Comparison of ENCODE assay signal across 8 mouse cellular contexts in genomic region chr6:3182889-3183818, GRCm38 (mm10).
DNase-seq lines count a peak whose midpoint lies in the region; ATAC-seq lines count a peak whose summit lies in the region.

No protein-coding gene starts in this region.

- H3K27me3 ChIP-seq in liver, embryonic 12.5 days (replicated peaks) = no peaks in the 10 kb centered on the region

- ATAC-seq in liver, embryonic 12.5 days = peak; percentile 81

- H3K4me2 ChIP-seq in liver, embryonic 12.5 days = peak overlapping the region; percentile 25

- H3K27ac ChIP-seq in liver, embryonic 12.5 days = no peak overlapping the region

- intact Hi-C loops in gastrocnemius, postnatal 14 days (cut with DNase I; ENCODE audit: low total_unique reads) = no loop called here

- peak; percentile 3 for DNase-seq in right cerebral cortex, postnatal 4 days
- no peak for DNase-seq in right cerebral cortex, adult 18-20 months
- peak; percentile 17 to 27 for DNase-seq in cerebellum, postnatal 36 days
- peak; percentile 40 for DNase-seq in gastrocnemius, postnatal 14 days
- peak; percentile 68 for DNase-seq in induced T-regulatory cell, adult 2 months (ENCODE audit: low read depth)
- DNase-seq in monocyte, adult 2 months (ENCODE audit: low read depth in 1 of 2, low spot score in 2 of 2) = peak; percentile 29 to 60
- peak; percentile 94 for DNase-seq in testis, postnatal 14 days (ENCODE audit: low spot score)

- no peaks in the 10 kb centered on the region for H3K4me1 ChIP-seq in liver, embryonic 12.5 days

- H3K36me3 ChIP-seq in liver, embryonic 12.5 days = no peaks in the 10 kb centered on the region

- H3K4me3 ChIP-seq in liver, embryonic 12.5 days = no peak overlapping the region

- no peak overlapping the region for H3K9ac ChIP-seq in liver, embryonic 12.5 days

- WGBS in liver, embryonic 12.5 days (ENCODE audit: insufficient replicate concordance) = 30% methylated on average over 33 of the region's 33 CpGs

- H3K9me3 ChIP-seq in liver, embryonic 12.5 days (replicated peaks) = peaks cover 17% of the 10 kb centered on the region
